Mouse (Mus musculus) lung, embryonic 15.5 days (tissue): ENCODE data around the gene Sod2. TPM values are rescaled to one million over a fixed set of nuclear protein-coding genes. Genes with fewer than 3 reads are reported as not detected.
"Not testable (repeated sequence)": the region's sequence is repeated elsewhere in the genome, so short reads cannot be mapped to it uniquely, and the experiment has no call there.

Source experiments
- ATAC-seq: fragments of 200-750 bp; cut with Nextera tagmentation; 2 replicates; pipeline ENCODE4 v1.8.0; 2017; ENCODE audit warnings: moderate number of reproducible peaks, borderline replicate concordance; ENCODE audit not compliant: low FRiP score, low TSS enrichment; ENCODE audit errors: extremely low read depth
- H3K27ac ChIP-seq: fragments of 300-500 bp; sonication (generic); 2 replicates; pipeline ENCODE4 v1.5.1; 2015; ENCODE audit warnings: moderate library complexity, mild to moderate bottlenecking, inconsistent platforms
- H3K27me3 ChIP-seq: fragments of 300-500 bp; sonication (generic); 2 replicates; pipeline ENCODE4 v1.6.1; 2015; ENCODE audit warnings: inconsistent platforms
- H3K36me3 ChIP-seq: fragments of 300-500 bp; sonication (generic); 2 replicates; pipeline ENCODE4 v1.6.1; 2015; ENCODE audit warnings: inconsistent platforms
- H3K4me1 ChIP-seq: fragments of 300-500 bp; sonication (generic); 2 replicates; pipeline ENCODE4 v1.6.1; 2015; ENCODE audit warnings: inconsistent platforms
- H3K4me2 ChIP-seq: fragments of 300-500 bp; sonication (generic); 2 replicates; pipeline ENCODE4 v1.6.1; 2015; ENCODE audit warnings: inconsistent platforms, mild to moderate bottlenecking, moderate library complexity
- H3K4me3 ChIP-seq: fragments of 300-500 bp; sonication (generic); 2 replicates; pipeline ENCODE4 v1.5.1; 2015; ENCODE audit warnings: mild to moderate bottlenecking, inconsistent platforms
- H3K9ac ChIP-seq: fragments of 300-500 bp; sonication (generic); 2 replicates; pipeline ENCODE4 v1.6.1; 2015; ENCODE audit warnings: inconsistent platforms
- H3K9me3 ChIP-seq: fragments of 300-500 bp; sonication (generic); 2 replicates; pipeline ENCODE4 v1.6.1; 2016; ENCODE audit warnings: inconsistent platforms
- WGBS: fragments of 180-500 bp; shearing (Covaris S2); methylation state at CpG from one replicate; pipeline ENCODE4 v1.1.7; 2015; 5-methylcytosine and 5-hydroxymethylcytosine counted together
- polyA plus RNA-seq: library from polyadenylated mRNA; unstranded; fragments of >200 nt; fragmentation: Nextera tagmentation; extraction: Ambion mirVana; gene quantifications from 2 replicates; pipeline ENCODE4 v1.2.1, GENCODE M21; 2015

Sod2 gene
- 101 and 106 TPM in 2 replicates for polyA plus RNA-seq

GRCm38 (mm10) chr17:13006546-13006945, at the start of gene Sod2:
Sod2 (plus strand) TSS chr17:13006846.
- ATAC-seq, H3K36me3 ChIP-seq, H3K27me3 ChIP-seq, H3K9me3 ChIP-seq: not testable (repeated sequence)
- WGBS, result 96% methylated on average over 2 of the region's 2 CpGs
- peak within 1 kb of the TSS; percentile 27; the same call in 1 of the 2 replicates for H3K9ac ChIP-seq
- peak within 1 kb of the TSS; percentile 90 for H3K4me3 ChIP-seq
- H3K4me1 ChIP-seq, result peaks cover 12% of the 10 kb centered on the region
- H3K27ac ChIP-seq, result 0 out of 2 replicates have a peak within 1 kb of the TSS, but pooled peaks have one; percentile 51
- peak within 1 kb of the TSS; percentile 72 for H3K4me2 ChIP-seq

DNA sequence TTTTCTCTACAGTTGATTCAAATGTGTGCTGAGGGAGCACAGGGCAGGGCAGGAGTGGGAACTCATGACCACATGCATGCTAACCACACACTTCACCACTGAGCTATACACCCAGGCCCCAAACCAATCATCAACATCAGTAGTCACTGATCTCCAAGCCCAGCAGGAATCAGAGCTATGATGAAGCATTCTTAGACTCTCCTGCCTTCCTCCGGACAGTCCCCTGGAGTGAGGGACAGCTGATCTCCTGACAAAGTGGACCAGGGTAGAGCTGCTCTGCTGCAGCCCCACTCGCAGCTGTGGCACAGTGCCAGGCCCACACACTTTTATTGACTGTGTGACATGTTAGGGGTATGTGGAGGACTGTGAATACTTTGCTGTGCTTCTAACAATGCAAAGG, 47.3 kb upstream of the Sod2 start:
- H3K9me3 ChIP-seq, H3K9ac ChIP-seq, H3K27ac ChIP-seq, H3K36me3 ChIP-seq, H3K4me1 ChIP-seq, H3K27me3 ChIP-seq, H3K4me3 ChIP-seq, ATAC-seq: not testable (repeated sequence)
- 18% methylated on average over 2 of the region's 2 CpGs for WGBS
- peak overlapping the region; percentile 31; the same call in 1 of the 2 replicates for H3K4me2 ChIP-seq

DNA sequence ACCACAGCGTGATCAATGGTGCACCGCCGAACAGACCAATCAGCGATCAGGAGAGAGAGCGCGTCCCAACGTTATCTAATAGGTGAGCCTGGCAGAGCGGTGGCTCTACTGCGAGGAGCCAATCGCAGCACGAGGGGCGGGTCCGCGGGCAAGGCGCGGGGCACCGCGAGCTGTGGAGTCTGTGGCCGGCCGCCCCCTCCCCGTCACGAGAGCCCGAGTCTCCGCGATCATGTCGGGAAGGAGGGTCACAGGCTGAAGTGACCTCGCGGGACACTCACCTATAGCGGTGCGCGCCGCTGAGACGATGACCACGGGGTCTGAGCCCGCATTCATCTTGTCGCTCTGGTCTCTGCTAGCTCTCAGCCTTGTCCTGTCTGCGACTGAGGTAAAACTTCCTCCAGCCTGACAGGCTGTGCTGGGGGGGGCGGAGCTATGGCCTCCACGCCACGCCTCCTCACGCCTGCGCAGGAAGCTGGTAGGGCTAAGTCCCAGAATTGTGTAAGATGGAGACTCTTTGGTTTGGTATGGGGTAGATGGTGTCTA, 46.2 kb upstream of the Sod2 start, which contains the start of gene Acat2:
Acat2 (minus strand) TSS at position 417 of the 543 bp plus-strand sequence.
- Histone ChIP-seq H3K4me1 (peaks cover 9% of the 10 kb centered on the region; the same call in 1 of the 2 replicates), H3K4me2 (peak within 1 kb of the TSS; percentile 71), H3K27ac (peak within 1 kb of the TSS; percentile 87), H3K27me3 (no peaks in the 10 kb centered on the region), H3K36me3 (no peaks in the 10 kb centered on the region), H3K9ac (peak within 1 kb of the TSS; percentile 57), H3K4me3 (peak within 1 kb of the TSS; percentile 79), H3K9me3 (no peaks in the 10 kb centered on the region)
- 0% methylated on average over 41 of the region's 42 CpGs for WGBS
- ATAC-seq, result peak; percentile 97

DNA sequence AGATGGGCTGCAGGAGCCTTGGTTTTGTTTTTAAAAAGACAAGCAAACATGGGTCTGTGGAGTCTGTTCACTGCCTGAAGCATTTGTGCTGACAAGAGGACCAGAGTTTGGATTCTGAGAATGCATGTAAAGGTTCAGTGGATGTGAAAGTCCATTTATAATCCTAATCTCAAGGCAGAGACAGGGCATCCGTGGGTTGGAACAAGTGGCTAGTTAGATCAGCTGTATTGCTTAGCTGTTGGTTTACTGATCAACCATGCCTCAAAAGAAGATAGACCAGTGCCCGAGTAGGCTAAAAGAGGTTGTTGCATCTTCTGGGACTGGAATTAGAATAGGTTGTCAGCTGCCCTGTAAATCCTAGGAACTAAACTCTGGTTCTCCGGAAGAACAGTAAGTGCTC, 43.2 kb upstream of the Sod2 start:
- H3K4me2 ChIP-seq, result no peak overlapping the region
- no peak overlapping the region for H3K27ac ChIP-seq
- no peaks in the 10 kb centered on the region for H3K9me3 ChIP-seq
- H3K36me3 ChIP-seq, result peaks cover 25% of the 10 kb centered on the region
- no peak overlapping the region for H3K4me3 ChIP-seq
- no peak overlapping the region for H3K9ac ChIP-seq
- H3K4me1 ChIP-seq, result peaks cover 9% of the 10 kb centered on the region; the same call in 1 of the 2 replicates
- 49% methylated on average over 3 of the region's 3 CpGs for whole genome bisulfite sequencing
- ATAC-seq, result no peak
- no peaks in the 10 kb centered on the region for H3K27me3 ChIP-seq

GRCm38 (mm10) chr17:12967173-12967572, 39.5 kb upstream of the Sod2 start:
- H3K4me3 ChIP-seq, result no peak overlapping the region
- H3K9me3 ChIP-seq, result no peaks in the 10 kb centered on the region
- H3K4me1 ChIP-seq, result no peaks in the 10 kb centered on the region
- 92% methylated on average over 2 of the region's 2 CpGs for WGBS
- H3K27ac ChIP-seq, result no peak overlapping the region
- no peaks in the 10 kb centered on the region for H3K27me3 ChIP-seq
- no peak overlapping the region for H3K9ac ChIP-seq
- no peak for ATAC-seq
- H3K4me2 ChIP-seq, result no peak overlapping the region
- peaks cover 49% of the 10 kb centered on the region for H3K36me3 ChIP-seq

GRCm38 (mm10) chr17:12973851-12974250, 32.8 kb upstream of the Sod2 start:
- Histone ChIP-seq H3K27ac (no peak overlapping the region), H3K27me3 (no peaks in the 10 kb centered on the region), H3K9ac (no peak overlapping the region), H3K36me3 (peaks cover 61% of the 10 kb centered on the region), H3K4me1 (no peaks in the 10 kb centered on the region), H3K9me3 (no peaks in the 10 kb centered on the region), H3K4me2 (no peak overlapping the region), H3K4me3 (no peak overlapping the region)
- 77% methylated on average over 2 of the region's 2 CpGs for whole genome bisulfite sequencing
- ATAC-seq, result no peak

DNA sequence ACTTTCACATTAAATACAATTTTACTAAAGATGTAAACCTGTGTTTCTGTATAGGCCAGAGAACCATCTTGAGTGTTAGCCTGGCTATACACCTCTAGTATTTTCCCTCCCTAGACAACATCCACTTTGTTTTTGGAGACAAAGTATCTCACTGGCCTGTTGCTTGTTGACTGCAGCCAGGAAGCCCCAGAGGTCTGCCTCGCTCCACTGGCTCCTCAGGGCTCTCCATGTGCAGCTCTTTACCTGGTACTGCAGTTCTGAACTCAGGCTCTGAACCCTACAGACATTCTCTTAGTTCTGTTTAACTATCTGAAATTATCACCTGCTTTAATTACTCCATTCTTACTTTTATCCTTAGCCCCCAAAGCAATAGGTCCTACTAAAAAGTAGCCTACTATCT, 28.1 kb upstream of the Sod2 start:
- Histone ChIP-seq H3K36me3 (peaks cover 71% of the 10 kb centered on the region), H3K27me3 (no peaks in the 10 kb centered on the region), H3K4me1 (no peaks in the 10 kb centered on the region), H3K4me3 (no peak overlapping the region), H3K9me3 (no peaks in the 10 kb centered on the region), H3K27ac (no peak overlapping the region), H3K4me2 (no peak overlapping the region), H3K9ac (no peak overlapping the region)
- 88% methylated on average over 1 of the region's 1 CpGs for WGBS
- no peak for ATAC-seq

DNA sequence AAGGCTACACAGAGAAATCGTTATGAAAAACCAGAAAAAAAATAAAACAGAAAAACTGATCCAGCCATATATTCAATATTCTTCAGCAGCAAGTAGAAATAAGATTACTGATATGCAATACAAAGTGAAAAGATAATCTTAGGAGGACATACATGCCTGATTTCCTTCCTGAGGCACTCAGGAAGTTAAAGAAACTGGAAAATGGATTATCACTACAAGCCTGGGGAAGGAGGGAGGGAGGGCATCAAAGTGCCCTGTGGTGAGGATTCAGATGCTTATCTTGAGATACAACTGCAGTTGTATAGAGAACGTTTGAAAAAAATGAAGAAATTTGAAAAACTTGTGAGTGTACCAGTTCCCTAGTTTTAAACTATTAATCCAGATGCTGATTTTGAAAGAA, 22.7 kb upstream of the Sod2 start:
- Histone ChIP-seq H3K9me3 (no peaks in the 10 kb centered on the region), H3K27me3 (no peaks in the 10 kb centered on the region), H3K4me2 (no peak overlapping the region), H3K4me3 (no peak overlapping the region), H3K36me3 (peaks cover 57% of the 10 kb centered on the region), H3K9ac (no peak overlapping the region), H3K27ac (no peak overlapping the region), H3K4me1 (peaks cover 5% of the 10 kb centered on the region; the same call in 1 of the 2 replicates)
- ATAC-seq, result no peak
- WGBS, result 69% methylated on average over 2 of the region's 2 CpGs

GRCm38 (mm10) chr17:12988096-12988495, 18.6 kb upstream of the Sod2 start:
- not testable (repeated sequence) for H3K9ac ChIP-seq, H3K9me3 ChIP-seq, H3K27me3 ChIP-seq, H3K4me2 ChIP-seq, H3K27ac ChIP-seq, ATAC-seq, H3K4me3 ChIP-seq
- H3K36me3 ChIP-seq, result peaks cover 25% of the 10 kb centered on the region
- peaks cover 18% of the 10 kb centered on the region; the same call in 1 of the 2 replicates for H3K4me1 ChIP-seq
- 94% methylated on average over 8 of the region's 8 CpGs for WGBS

DNA sequence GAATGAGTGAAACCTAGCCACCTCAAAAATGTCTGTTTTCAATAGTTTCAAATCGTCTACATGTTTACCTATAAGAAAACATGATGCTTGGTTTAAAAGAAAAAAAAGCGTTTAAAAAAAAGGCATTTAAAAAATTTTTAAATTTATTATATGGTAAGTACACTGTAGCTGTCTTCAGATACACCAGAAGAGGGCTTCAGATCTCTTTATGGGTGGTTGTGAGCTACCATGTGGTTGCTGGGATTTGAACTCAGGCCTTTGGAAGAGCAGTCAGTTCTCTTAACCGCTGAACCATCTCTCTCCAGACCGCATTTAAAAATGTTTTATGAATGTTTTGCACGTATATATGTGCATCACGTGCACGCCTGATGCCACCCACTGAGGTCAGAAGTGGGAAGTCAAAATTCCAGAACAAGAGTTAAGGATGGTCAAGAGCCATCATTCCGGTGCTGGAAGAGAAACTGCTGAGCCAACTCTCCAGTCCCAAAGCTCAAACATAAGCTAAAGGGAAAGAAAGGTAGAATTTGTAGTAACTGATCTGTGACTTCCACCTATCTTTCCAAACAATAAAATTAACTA, 16.0 kb upstream of the Sod2 start:
- no peaks in the 10 kb centered on the region for H3K9me3 ChIP-seq
- peaks cover 5% of the 10 kb centered on the region; the same call in 1 of the 2 replicates for H3K36me3 ChIP-seq
- H3K27ac ChIP-seq, result peak overlapping the region; percentile 100
- ATAC-seq, result no peak
- H3K27me3 ChIP-seq, result no peaks in the 10 kb centered on the region
- peaks cover 18% of the 10 kb centered on the region; the same call in 1 of the 2 replicates for H3K4me1 ChIP-seq
- 35% methylated on average over 8 of the region's 8 CpGs for WGBS
- peak overlapping the region; percentile 100 for H3K4me3 ChIP-seq
- H3K9ac ChIP-seq, result peak overlapping the region; percentile 100
- peak overlapping the region; percentile 89 for H3K4me2 ChIP-seq

DNA sequence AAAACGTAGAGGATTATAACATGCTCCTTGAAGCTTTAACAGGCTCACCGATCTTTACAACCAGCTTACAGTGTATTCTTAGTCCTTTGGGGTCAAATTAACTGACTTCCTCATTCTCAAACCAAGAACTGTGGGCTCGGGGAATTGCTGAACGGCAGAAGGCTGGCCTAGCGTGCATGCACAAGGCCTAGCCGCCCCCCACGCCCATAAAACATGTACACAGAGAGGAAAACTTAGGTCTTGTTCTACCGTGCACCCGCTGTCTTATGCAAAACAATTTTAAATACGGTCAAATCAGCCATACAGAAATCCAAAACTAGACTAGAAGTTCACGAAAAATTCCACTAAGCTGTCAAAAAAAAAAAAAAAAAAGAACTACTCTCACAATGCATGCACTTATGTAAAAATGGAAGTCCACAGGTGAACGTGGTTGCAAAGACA, 15.4 kb upstream of the Sod2 start:
- Histone ChIP-seq H3K4me1 (peaks cover 18% of the 10 kb centered on the region; the same call in 1 of the 2 replicates), H3K27ac (peak overlapping the region; percentile 100), H3K9me3 (no peaks in the 10 kb centered on the region), H3K27me3 (no peaks in the 10 kb centered on the region), H3K4me3 (peak overlapping the region; percentile 100), H3K4me2 (peak overlapping the region; percentile 89), H3K36me3 (peaks cover 5% of the 10 kb centered on the region; the same call in 1 of the 2 replicates), H3K9ac (peak overlapping the region; percentile 100)
- no peak for ATAC-seq
- 2% methylated on average over 12 of the region's 12 CpGs for WGBS

- Histone ChIP-seq H3K4me1 (peaks cover 18% of the 10 kb centered on the region; the same call in 1 of the 2 replicates), H3K4me2 (peak overlapping the region; percentile 89), H3K4me3 (peak overlapping the region; percentile 100), H3K9ac (peak overlapping the region; percentile 100), H3K27me3 (no peaks in the 10 kb centered on the region), H3K36me3 (peaks cover 5% of the 10 kb centered on the region; the same call in 1 of the 2 replicates), H3K9me3 (no peaks in the 10 kb centered on the region), H3K27ac (peak overlapping the region; percentile 100)
- peak; percentile 95 for ATAC-seq
- 3% methylated on average over 80 of the region's 84 CpGs for WGBS
These were observed 14.8 kb upstream of the Sod2 start for GRCm38 (mm10) chr17:12991635-12992358.
